Mouse (Mus musculus): Measurements from ENCODE around the gene Slitrk5. TPM values are rescaled to one million over a fixed set of nuclear protein-coding genes. Genes with fewer than 3 reads are reported as not detected.

The Slitrk5 gene
- polyA plus RNA-seq, 1 experiment from 2014 or later, result 25.0 TPM

DNA sequence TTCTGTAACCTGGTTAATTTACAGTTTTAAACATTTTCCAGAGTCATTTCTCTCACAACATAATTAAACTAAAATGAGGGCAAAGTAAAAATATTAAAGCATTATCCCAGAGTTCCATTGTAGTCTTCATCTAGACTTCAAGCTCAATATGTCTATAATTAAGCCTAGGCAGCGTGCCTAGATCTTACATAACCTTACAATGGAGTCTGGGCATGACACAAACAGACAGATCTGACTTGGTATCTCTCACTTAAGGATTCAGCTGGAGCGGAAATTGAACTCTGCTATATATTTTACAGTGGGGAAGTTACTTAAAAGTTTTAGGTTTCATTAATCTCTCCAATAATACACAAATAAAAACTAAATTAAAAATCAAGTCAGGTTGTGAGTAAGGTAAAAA is 54.9 kb downstream of the Slitrk5 start:
- no peaks in the 10 kb centered on the region for H3K4me1 ChIP-seq (replicated peaks)
- H3K4me2 ChIP-seq (replicated peaks), result no peak overlapping the region
- ATAC-seq, result no peak
- no peaks in the 10 kb centered on the region for H3K9me3 ChIP-seq
- no peaks in the 10 kb centered on the region for H3K36me3 ChIP-seq
- H3K27ac ChIP-seq, result no peak overlapping the region
- no peaks in the 10 kb centered on the region for H3K27me3 ChIP-seq
- H3K9ac ChIP-seq (replicated peaks), result no peak overlapping the region
- H3K4me3 ChIP-seq (replicated peaks), result no peak overlapping the region
- WGBS, result 76% methylated on average over 2 of the region's 2 CpGs
